Mouse (Mus musculus): ENCODE results near the gene Ttll5.

DNA sequence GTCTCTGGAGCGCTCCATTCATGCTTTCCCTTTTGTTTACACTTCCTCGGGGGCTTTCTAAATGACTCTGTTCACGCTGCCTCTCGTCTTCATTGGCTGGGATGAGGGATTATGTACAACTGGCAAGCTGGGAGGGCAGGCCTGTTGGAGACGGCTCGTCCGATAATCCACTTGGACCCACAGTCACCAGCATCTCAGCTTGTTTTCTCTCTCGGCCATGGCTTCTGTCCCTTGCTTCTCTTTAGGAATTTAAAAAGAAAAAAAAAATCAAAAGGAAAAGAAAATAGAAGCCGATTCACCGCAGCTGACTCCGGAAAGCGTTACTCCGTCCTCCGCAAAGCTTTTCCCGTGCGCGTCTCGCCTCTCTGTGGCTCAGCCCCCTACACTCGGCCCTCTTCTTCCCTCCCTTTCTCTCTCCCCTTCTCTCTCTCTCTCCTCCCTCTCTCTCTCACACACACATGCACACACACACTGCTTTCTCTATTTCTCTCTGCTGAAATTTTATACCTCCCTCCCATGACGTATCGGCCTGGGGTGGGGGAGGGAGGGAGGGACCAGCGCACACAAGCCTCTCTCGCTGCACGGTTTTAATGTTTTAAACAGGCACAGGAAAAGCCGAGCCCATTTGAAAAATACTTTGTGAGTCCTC lies 254.2 kb downstream of the Ttll5 start, which contains the start of gene Tgfb3:
- TF ChIP-seq CTCF (IDR thresholded peaks at IDR 0.05; ENCODE audit: low read depth, low read length) (no peak), GATA1 (IDR thresholded peaks at IDR 0.05; ENCODE audit: borderline replicate concordance, low read length) (no peak)
